Mouse (Mus musculus): Measurements from ENCODE around the gene Rpl9-ps1. TPM values are rescaled to one million over a fixed set of nuclear protein-coding genes. Genes with fewer than 3 reads are reported as not detected.

Gene Rpl9-ps1
- total RNA-seq (2022) = not detected

- DNase-seq (ENCODE audit: low spot score in 2 of 2) = no peak
Observed at GRCm38 (mm10) chr11:83645521-83645920, at the start of gene Rpl9-ps1. Rpl9-ps1 (minus strand) TSS chr11:83645621.

- no peak for DNase-seq (ENCODE audit: low spot score in 2 of 2)
Observed at GRCm38 (mm10) chr11:83692008-83692407, 46.6 kb upstream of the Rpl9-ps1 start.

GRCm38 (mm10) chr11:83689918-83690317 is 44.5 kb upstream of the Rpl9-ps1 start:
- no peak for DNase-seq (ENCODE audit: low spot score in 2 of 2)

- no peak for DNase-seq (ENCODE audit: low spot score in 2 of 2)
Observed at GRCm38 (mm10) chr11:83675665-83676064, 30.2 kb upstream of the Rpl9-ps1 start.

GRCm38 (mm10) chr11:83671743-83672142 is 26.3 kb upstream of the Rpl9-ps1 start:
- DNase-seq (ENCODE audit: low spot score in 2 of 2) = no peak

GRCm38 (mm10) chr11:83663532-83663931 is 18.1 kb upstream of the Rpl9-ps1 start:
- no peak for DNase-seq (ENCODE audit: low spot score in 2 of 2)

GRCm38 (mm10) chr11:83662204-83662603 is 16.8 kb upstream of the Rpl9-ps1 start, which contains the start of gene Ccl4:
Ccl4 (plus strand) TSS chr11:83662584.
- no peak for DNase-seq (ENCODE audit: low spot score in 2 of 2)

- no peak for DNase-seq (ENCODE audit: low spot score in 2 of 2)
Observed at GRCm38 (mm10) chr11:83658797-83659196, 13.4 kb upstream of the Rpl9-ps1 start.

- no peak for DNase-seq (ENCODE audit: low spot score in 2 of 2)
Observed at GRCm38 (mm10) chr11:83657508-83657907, 12.1 kb upstream of the Rpl9-ps1 start.

GRCm38 (mm10) chr11:83654606-83655005 is 9.2 kb upstream of the Rpl9-ps1 start:
- no peak for DNase-seq (ENCODE audit: low spot score in 2 of 2)

GRCm38 (mm10) chr11:83649305-83649841 is 4.0 kb upstream of the Rpl9-ps1 start, which contains the start of gene Ccl3:
Ccl3 (minus strand) TSS chr11:83649355.
- DNase-seq (ENCODE audit: low spot score in 2 of 2) = no peak

GRCm38 (mm10) chr11:83646356-83647149 is 1.1 kb upstream of the Rpl9-ps1 start:
- DNase-seq (ENCODE audit: low spot score in 2 of 2) = no peak

GRCm38 (mm10) chr11:83641216-83641615 is 4.2 kb downstream of the Rpl9-ps1 start:
- no peak for DNase-seq (ENCODE audit: low spot score in 2 of 2)

GRCm38 (mm10) chr11:83640141-83640540 is 5.3 kb downstream of the Rpl9-ps1 start:
- no peak for DNase-seq (ENCODE audit: low spot score in 2 of 2)

- DNase-seq (ENCODE audit: low spot score in 2 of 2) = no peak
Observed at GRCm38 (mm10) chr11:83639533-83639932, 5.9 kb downstream of the Rpl9-ps1 start.

- DNase-seq (ENCODE audit: low spot score in 2 of 2) = no peak
Observed at GRCm38 (mm10) chr11:83638934-83639333, 6.5 kb downstream of the Rpl9-ps1 start.

GRCm38 (mm10) chr11:83636742-83637235 is 8.6 kb downstream of the Rpl9-ps1 start:
- no peak for DNase-seq (ENCODE audit: low spot score in 2 of 2)

GRCm38 (mm10) chr11:83634898-83635297 is 10.5 kb downstream of the Rpl9-ps1 start:
- DNase-seq (ENCODE audit: low spot score in 2 of 2) = no peak

GRCm38 (mm10) chr11:83634425-83634824 is 11.0 kb downstream of the Rpl9-ps1 start:
- DNase-seq (ENCODE audit: low spot score in 2 of 2) = no peak

- no peak for DNase-seq (ENCODE audit: low spot score in 2 of 2)
Observed at GRCm38 (mm10) chr11:83632744-83633143, 12.7 kb downstream of the Rpl9-ps1 start.

GRCm38 (mm10) chr11:83631065-83631464 is 14.4 kb downstream of the Rpl9-ps1 start:
- no peak for DNase-seq (ENCODE audit: low spot score in 2 of 2)

GRCm38 (mm10) chr11:83630630-83631029 is 14.8 kb downstream of the Rpl9-ps1 start:
- DNase-seq (ENCODE audit: low spot score in 2 of 2) = no peak

- no peak for DNase-seq (ENCODE audit: low spot score in 2 of 2)
Observed at GRCm38 (mm10) chr11:83628808-83629207, 16.6 kb downstream of the Rpl9-ps1 start.

Measured in gastrocnemius, adult 8-10 months (tissue).